Mouse (Mus musculus) c-Kit-positive CD71-negative TER-119-negative erythroid progenitor cells, embryonic 14.5 days (primary cell): ENCODE results near the gene Insrr.
A peak's percentile ranks its signal among the peaks of the same experiment; 100 is the strongest.
"Not testable (repeated sequence)": the region's sequence is repeated elsewhere in the genome, so short reads cannot be mapped to it uniquely, and the experiment has no call there.

Experiments used
- DNase-seq: peaks from one replicate; pipeline ENCODE4 v3.0.0-alpha.2; 2013; ENCODE audit warnings: low read depth

Insrr gene

GRCm38 (mm10) chr3:87833482-87833881 is 36.7 kb downstream of the Insrr start:
- no peak for DNase-seq

- DNase-seq: peak; percentile 67
These were observed 41.9 kb downstream of the Insrr start for GRCm38 (mm10) chr3:87838622-87839021.

GRCm38 (mm10) chr3:87840858-87841257 is 44.1 kb downstream of the Insrr start:
- no peak for DNase-seq

- DNase-seq: no peak
These were observed 48.2 kb downstream of the Insrr start for GRCm38 (mm10) chr3:87844981-87845380.

- DNase-seq: no peak
These were observed 49.4 kb downstream of the Insrr start for GRCm38 (mm10) chr3:87846186-87846585.

- DNase-seq: no peak
These were observed 49.9 kb downstream of the Insrr start, which contains the start of gene Sh2d2a for GRCm38 (mm10) chr3:87846650-87847110. Gene Sh2d2a (plus strand): TSS chr3:87846755.

GRCm38 (mm10) chr3:87847680-87848079 is 50.9 kb downstream of the Insrr start:
- no peak for DNase-seq

GRCm38 (mm10) chr3:87849117-87849516 is 52.4 kb downstream of the Insrr start:
- no peak for DNase-seq

- no peak for DNase-seq
These were observed 58.2 kb downstream of the Insrr start for GRCm38 (mm10) chr3:87854795-87855568.

GRCm38 (mm10) chr3:87855936-87856335 is 59.2 kb downstream of the Insrr start:
- no peak for DNase-seq

GRCm38 (mm10) chr3:87857666-87858065 is 60.9 kb downstream of the Insrr start:
- no peak for DNase-seq

- DNase-seq: peak; percentile 53
These were observed 63.1 kb downstream of the Insrr start for GRCm38 (mm10) chr3:87859813-87860212.

- DNase-seq: not testable (repeated sequence)
These were observed 67.4 kb downstream of the Insrr start for GRCm38 (mm10) chr3:87864111-87864510.
